Mouse (Mus musculus) gastrocnemius, postnatal 4 days (tissue): ENCODE measurements around the gene Tenm2. TPM values are rescaled to one million over a fixed set of nuclear protein-coding genes. Genes with fewer than 3 reads are reported as not detected.

Source experiments
- DNase-seq, 2 experiments: peaks; one replicate each; pipeline ENCODE4 v3.0.0; 2021 to 2022; ENCODE audit warnings: low spot score in 2 of 2, mixed read lengths in 2 of 2
- total RNA-seq, 2 experiments: library from RNA; stranded (reverse); gene quantifications; 2 replicates each; pipeline ENCODE4 v1.2.3; 2021

Tenm2 gene
- total RNA-seq, 2 experiments from 2014 or later = 1.0 to 1.2 TPM

DNA sequence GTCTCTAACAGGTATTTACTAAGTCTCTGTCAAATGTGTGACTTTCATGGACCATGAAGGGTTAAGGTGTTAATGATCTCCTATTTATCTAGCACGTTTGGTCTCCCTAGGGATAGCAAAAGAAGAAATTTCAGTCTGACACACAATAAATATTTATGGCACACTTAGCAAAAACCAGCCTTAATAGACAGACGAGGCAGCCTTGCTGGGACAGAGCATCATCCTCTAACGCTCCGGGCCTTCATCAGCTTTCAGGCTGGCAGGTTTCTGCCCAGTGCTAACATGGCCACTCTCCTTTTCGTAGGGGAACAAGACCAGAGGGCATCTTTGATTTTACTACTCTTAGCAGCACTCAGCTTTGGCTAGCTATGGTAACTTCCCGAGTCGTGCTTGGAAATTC, 537.5 kb downstream of the Tenm2 start:
- DNase-seq = no peak

DNA sequence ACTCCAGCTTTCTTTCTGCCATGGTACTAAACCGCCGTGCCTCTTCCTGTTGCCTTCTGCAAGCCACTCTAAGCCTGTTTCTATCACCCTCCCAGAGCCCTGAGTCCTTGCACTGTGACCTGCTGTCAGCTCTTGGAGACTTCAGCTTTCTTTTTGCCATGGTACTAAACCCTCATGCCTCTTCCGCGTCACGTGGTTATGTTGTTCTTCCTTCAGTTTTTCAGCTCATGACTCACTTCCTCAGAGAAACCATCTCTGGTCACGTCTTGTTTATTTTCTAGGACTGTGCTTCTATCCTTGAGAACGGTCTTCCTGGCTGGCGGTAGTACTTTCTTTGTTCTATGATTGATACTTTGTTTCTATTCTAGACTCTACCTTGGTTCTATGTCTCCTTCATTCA, 537.9 kb downstream of the Tenm2 start:
- DNase-seq = no peak

DNA sequence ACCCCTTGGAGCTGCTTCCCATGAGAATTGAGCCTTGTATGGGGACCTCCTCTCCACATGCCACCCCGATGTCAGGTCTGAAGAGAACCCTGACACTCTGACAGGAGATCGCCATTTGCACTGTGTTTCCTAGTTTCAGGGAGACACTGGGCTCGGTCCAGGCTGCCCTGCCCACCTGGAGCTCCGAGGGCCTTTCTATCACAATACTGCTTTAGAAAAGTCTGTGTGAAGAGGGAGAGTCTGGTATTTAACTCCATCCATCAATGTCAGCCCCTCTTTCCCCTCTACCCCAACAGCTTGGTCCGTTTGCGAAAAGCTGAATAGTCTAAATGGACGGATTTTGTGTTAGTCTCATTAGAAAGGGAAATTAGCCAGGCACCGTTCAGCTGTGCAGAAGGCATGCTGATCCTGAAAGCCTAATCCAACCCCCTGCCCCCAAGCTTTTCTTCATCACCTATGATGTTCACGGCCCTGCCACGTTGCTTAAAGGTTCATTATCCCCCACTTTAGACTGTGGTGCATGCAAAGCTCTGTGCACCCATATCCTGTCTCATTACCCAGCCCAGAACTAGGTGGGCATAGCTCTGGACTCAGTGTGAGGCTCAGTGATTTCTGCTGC, 538.6 kb downstream of the Tenm2 start:
- DNase-seq = no peak

DNA sequence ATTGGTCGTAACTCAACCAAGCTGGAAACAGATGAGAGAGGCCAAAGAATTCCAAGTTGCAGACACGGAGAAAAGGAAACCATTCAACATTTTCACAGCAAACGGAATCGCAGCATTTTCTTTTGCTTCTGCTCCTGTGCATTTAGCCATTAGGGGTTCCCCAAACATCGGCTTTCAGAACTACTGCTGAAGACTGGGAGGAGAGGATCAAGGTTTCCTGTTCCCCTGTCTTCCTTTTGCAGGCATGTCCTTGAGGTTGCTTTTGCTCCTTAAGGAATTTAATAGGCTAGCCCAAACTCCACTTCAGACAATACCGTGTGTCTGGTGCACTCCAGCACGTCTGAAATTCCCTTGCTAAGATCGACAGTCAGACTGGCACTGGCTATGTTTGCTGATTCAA, 541.0 kb downstream of the Tenm2 start:
- no peak for DNase-seq

DNA sequence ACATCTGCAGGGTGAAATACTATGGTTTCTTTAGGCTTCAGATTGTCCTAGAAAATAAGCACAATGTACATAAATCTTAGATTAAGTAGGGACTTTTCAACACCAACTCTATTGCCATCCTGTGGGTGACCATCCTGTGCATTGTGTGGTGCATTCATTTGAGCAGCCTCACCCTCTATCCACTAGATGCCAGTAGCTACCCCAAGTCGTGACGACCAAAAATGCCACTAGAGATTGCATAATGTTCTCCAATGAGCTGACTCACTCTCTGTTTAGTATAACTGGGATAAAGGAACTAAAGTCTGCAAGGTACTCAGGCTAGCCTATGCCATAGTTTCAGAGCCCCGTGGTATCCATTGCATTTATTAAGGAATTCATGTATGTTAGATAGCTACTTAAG, 543.1 kb downstream of the Tenm2 start:
- no peak for DNase-seq

DNA sequence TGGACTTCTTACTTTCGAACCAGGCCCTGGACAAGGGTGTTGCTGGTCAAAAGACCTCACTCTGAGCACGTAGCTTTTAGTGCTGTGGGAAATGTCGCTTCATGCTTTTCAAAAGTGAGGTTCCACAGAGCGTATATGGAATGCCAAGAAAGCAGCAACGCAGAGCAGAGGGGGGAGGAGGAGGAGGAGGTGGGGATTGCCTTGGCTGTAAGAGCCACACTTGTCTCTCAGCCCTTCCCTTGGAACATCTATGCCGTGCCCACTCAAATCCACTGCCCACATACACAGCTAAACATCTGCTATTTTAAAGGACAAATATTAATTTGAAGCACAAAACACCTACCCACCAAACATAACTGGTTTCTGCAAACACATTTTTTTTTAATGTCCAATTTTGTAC, 544.9 kb downstream of the Tenm2 start:
- DNase-seq = no peak

DNA sequence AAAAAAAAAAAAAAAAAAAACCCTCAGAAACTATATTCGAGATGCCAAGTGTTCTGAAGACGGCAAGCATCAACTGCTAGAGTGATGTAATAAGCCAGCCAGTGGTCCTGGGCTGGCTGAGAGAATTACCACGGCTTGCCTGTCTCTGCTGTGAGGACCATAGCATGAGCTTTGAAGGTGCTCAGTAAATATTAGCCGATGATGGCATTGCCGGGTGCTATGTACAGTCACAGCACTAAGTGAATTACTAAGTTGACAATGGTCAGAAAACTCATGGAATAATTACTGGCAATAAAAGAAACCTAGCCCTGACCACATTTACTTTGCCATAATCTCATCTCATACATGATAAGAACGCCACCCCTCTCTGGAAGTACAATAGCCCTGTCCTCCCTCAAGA, 549.5 kb downstream of the Tenm2 start:
- DNase-seq = no peak

DNA sequence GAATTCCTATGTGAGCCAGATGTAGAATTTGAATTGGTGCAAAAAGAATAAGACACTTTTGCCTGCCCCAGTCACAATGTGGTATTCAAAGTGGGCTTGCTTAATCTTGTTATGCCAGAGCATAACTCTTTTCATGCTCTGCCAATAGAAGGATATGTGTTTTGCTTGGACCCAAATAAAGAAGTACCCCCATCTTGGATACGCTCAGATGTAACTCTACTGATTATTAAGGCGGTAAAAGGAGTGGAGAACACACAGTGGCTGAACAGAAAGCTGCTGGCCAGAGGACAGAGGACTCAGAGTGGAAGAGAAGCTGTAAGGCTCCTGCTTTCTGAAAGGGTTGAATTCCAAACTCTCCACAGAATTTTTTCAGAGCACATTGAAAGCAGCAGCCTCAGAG, 556.4 kb downstream of the Tenm2 start:
- DNase-seq = no peak

DNA sequence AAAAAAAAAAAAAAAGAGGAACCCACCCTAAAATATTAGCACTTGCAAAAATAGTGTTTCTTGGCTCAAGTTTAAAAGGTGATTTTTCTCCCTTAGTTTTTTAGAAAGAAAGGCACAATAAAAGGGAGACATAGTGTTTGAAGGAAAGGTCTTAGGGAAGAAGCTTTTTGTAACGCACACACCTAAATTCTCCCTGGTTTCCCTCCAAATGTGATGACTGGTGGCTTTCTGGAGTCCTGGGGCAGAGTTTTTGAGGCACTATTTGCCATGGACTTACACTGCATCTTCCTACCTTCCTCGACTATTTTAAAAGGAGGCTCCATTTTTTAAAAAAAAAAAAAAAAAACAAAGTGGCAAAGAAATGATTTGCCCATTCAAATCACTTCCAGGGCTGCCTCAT, 557.2 kb downstream of the Tenm2 start:
- DNase-seq = no peak

DNA sequence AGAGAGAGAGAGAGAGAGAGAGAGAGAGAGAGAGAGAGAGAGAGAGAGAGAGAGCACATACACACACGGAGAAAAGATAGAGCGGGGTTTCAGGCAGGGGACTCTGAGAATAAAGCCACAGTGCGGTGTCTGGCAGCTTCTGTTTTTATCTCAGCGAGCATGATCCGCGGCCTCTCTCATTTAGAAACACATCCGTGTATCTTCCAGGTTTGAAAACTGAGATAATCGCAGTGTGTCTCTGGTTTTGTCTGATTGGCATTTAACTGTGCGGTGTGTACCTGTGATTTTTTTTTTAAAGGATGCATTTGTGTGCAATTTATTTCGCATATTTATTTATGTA, 557.7 kb downstream of the Tenm2 start:
- DNase-seq = no peak

DNA sequence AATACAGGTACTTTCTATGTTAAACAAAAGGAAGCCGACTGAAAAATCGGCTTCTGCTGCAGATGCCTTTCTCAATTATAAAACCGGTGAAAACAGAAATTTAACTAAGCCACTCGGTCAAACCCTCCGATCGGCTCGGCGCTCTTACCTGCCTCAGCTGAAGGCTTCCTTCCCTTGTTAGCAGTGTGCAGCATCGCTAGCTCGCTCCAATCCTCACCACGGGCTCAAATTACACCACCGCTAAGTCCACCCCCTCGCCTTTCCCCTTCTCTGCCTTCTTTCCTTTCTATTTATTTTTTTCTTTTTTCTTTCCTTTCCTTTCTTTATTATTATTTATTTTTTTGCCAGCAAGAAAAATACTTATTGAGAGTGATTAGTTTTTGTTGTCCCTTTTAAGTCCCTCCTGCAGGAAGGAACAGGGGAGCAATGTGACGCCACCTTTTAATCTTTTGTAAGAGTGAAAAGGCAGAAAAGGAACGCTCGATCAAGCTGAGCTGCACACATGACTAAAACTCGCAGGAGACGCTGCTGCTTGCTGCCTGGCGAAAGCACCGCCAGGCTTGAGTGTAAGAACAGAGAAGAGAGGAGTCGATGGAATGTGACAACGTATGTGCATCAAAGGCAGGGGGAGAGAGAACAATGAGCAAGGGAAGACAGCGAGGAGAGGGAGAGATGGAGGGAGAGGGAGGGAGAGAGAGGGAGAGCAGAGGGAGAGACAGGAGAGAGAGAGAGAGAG, 558.3 kb downstream of the Tenm2 start:
- no peak for DNase-seq

DNA sequence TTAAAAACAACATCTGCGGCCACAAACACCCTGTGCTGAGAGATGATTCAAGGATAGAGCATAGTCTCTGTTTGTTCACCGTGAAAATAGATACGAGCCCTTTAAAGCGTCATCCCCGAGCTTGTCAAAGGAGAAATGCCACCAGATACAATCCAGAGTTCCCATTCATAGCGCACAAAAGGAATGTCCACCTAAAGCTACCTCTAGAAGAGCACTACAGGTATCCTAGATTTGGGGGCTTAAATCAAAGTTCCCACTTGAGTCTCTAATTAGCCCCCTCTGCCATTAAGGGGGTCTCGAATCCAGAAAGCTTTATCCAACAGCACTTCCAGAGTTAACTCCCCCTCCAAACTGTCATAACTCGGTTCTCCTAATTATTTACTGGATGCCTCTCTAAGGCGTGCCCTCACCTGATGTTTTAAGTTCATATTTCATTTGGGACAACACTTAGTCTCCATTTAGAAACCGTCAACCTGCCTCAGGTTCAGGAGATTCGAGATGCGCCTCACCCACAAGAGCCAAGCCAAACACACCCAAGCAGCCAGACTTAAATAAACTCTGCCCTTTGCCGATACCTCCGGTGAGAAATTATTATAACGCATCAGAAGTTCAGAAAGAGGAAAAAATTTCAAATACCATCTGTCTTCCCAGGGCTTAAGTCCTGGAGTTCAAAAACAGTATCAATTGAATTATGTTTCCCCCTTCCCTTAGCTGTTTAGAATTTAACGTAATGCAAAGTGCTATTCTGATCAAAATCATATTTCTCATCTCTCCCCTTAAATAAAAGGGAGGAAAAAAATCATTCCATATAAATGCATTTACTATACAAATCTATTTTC, 559.1 kb downstream of the Tenm2 start:
- DNase-seq = no peak

DNA sequence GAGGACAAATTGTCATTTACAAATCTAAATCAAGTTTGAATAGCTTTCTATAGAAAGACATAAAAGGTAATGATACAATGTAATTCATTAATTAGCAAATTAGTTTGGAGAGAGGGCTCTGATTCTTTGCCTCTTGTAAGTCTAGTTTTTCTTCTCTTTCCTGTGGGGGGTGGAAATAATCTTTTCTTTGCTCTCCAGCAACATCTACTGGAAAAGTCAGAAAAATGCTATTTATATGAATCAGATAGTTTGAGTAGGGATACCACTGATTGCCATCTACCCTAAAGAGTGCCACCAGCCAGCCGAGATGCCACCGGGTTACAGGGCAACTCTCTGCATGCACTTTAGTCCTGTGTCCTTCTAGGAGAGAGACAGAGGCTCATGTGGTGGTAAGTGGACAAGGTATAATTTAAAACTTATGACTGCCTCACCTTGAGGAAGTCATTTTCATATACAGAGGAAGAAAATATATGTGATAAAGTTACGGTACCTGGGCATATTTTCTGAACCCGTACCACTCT, 560.8 kb downstream of the Tenm2 start:
- DNase-seq = no peak

DNA sequence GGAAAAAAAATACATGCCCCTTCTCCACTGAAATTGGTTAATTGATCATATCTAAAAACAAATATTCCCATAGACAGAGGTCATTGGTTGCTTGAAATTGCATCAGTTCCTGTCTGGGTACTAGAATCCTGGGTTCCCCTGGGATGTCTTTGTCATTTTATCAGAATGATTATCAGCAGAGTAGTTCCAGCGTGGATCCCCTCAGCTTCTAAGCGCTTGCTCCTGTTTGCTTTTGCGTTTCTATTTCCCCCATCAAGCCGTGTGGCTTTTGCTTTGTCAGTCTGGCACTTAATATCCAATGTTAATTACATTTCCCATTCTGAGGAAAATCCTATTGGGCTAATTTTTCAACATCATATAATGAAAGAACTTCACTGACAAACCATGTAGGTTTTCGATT, 561.6 kb downstream of the Tenm2 start:
- no peak for DNase-seq

DNA sequence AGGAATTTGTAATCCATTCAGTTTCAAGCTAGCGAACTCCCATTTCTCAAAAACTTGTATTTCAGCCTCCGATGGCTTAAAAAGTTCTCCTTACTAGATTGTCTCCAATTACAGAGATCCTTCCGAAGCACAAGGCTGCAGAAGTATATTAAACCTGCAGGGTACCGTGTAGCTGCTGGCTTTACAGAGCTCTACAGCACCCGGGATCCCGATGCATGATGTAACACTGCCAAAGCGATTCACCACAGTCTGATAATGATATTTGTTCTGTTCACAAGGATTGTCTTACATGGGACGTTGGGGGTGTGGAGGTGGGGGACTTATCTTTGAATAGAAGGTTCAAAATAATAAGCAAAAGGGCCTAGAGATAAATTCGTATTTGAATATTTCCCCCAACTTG, 564.6 kb downstream of the Tenm2 start:
- no peak for DNase-seq

DNA sequence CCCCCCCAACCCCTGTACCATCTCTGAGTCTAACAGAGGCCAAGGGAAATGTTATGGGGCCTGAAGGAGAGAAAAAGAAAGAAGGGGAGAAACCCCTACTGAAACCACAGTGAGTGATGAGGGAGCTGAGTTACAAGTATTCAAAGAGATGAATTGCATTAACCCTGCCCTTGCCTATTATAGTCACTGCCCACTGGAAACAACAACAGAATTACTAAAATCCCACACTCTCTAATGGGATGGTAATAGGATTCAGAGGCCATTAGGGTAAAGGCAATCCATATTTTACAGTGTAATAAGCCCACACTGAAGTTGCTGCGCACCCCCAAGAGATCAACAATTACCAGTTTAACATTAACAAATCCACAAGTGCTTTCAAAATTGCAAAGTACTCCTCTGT, 571.7 kb downstream of the Tenm2 start:
- no peak for DNase-seq

DNA sequence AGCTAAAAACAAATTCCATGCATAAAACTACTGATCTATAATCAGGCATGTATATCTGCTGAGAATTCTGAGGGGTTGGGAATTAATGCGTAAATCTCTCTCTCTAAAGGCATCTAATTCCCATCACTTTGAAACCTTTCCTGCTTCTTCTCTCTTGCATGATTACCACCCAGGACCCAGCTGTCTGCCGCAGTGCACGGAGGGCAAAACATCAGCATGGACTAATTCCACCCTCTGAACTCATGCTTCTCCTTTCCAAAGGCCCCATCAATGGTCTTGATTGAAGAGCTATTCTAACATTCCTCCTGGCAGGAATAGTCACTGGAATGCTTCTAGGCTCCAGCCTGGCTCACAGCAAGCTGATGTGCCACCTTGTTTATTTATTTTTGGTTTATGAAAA, 572.2 kb downstream of the Tenm2 start:
- DNase-seq = no peak

DNA sequence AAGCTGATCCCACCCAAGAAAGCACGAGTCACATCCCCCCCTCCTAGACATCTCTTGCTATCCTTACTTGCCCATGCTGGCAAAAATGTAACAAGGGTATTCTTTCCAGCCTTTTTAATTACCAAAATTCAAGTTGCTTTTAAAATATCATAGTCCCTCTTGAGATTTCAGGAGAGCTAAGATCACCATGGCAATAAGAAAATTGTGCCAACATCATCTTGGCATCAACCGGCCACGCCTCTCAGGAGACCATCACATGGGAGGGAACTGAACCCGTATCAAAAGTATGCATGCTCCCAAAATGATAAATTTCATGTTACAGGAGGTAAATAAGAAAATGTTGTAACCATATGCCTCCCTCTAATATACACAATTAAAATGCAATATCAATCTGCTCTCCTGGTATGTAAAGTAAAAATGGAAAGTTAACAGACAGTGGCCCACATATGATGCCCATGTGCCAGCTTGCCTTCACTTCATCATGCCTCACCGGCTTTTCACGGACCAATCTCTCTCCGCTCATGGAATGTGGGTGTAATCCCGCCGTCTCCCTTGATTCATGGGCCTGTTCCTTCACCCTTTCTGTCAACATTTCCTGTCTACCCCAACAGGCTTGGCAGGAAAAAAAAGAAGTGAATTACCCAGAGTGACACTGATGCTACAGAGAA, 582.0 kb downstream of the Tenm2 start:
- DNase-seq = no peak

DNA sequence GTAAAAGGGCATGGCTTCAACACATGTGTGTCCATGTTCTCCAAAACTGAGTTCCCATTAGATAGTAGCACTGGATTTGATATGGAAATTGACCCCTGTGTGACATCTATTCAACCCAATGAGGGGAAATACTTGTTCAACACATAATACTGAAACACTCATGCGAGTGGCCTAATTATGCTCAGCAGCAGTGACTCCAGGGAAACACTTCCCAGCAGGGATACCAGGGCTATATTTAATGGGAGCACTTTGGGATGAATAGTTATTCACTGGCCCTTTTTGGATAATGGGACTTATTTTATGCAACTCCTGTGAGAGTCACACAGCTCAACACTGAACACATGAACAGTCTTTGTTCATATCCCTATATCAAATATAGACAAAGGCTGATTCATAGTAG, 588.6 kb downstream of the Tenm2 start:
- no peak for DNase-seq

DNA sequence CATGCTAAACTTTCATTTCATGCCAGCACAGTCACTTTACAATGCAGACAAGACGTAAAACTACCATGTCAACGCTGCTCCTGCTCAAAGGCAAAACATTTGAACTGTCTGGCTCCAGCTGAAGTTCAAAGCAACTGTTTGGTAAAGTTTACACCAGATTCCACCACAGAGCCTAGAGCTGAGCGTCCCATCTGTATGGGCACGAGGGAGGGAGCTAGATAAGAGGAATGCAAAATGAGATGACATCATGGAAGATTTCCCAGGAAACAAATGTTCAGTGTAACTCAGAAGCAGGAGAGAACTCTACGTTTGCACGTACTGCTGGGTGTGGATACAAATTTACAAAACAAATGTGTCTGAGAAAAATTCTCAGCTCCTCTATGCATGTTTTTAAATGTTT, 600.7 kb downstream of the Tenm2 start:
- no peak for DNase-seq

DNA sequence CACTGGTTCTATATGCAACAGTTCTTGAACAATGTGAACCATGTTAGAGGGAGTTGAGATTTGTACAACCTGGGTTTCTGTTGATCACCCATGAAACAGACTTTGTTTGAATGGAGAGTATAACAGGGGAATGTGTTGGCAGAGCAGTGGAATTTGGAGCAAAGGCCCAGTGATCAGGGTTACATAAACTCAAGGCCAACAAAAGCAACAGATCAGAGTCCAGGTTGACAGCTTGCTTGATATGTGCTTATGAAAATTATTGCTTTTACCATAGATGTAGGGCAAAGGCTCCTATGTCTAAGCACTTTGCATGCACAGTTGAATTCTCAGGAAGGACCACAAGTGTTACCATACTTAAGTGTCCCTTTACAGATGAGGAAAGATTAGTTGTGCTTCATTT, 603.6 kb downstream of the Tenm2 start:
- no peak for DNase-seq

DNA sequence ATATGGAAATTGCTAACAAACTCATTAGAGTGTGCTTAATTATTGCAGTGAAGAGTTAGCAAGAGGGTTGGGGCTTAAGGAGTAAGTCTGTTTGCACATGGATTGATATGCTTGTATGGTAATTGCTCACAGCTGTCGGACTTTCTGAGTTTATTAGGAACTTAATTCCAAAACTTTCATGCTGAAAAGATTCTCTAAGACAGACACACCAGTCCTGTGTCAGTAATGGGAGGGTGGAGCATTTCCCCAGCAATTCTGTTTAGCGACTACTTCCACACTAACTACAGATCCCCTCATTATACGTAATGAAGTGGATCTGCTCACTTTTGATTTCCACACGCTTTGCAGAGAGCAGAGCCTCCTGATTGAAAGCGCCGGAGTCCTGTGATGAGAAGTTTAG, 622.0 kb downstream of the Tenm2 start:
- no peak for DNase-seq
